Mouse (Mus musculus) E14TG2a.4 (cell line): ENCODE measurements around the gene Fryl.
"Not testable (repeated sequence)": the region's sequence is repeated elsewhere in the genome, so short reads cannot be mapped to it uniquely, and the experiment has no call there.

Experiments
- H3K27me3 ChIP-seq: 2 replicates; pipeline ENCODE4 v1.6.1; 2014; ENCODE audit warnings: low read length, control low read depth; ENCODE audit not compliant: insufficient read depth
- H3K36me3 ChIP-seq: 2 replicates; pipeline ENCODE4 v1.6.1; 2014; ENCODE audit warnings: low read length, control low read depth; ENCODE audit not compliant: insufficient read depth
- H3K4me1 ChIP-seq: replicated peaks from 2 replicates; pipeline ENCODE4 v1.6.1; 2014; ENCODE audit warnings: low read depth, low read length, control low read depth
- H3K4me3 ChIP-seq: replicated peaks from 2 replicates; pipeline ENCODE4 v1.5.1; 2014; ENCODE audit warnings: mild to moderate bottlenecking, low read length
- H3K9me3 ChIP-seq: 2 replicates; pipeline ENCODE4 v1.6.1; 2014; ENCODE audit warnings: low read length, control low read depth
- CTCF ChIP-seq: conservative IDR thresholded peaks from 2 replicates; pipeline ENCODE4 v1.5.1; 2014; ENCODE audit warnings: low read length
- NANOG ChIP-seq: IDR thresholded peaks from 2 replicates; pipeline ENCODE4 v1.6.1; 2014; ENCODE audit warnings: borderline replicate concordance, low read length, mixed read lengths
- POU5F1 ChIP-seq: IDR thresholded peaks from 2 replicates; pipeline ENCODE4 v1.6.1; 2014; ENCODE audit warnings: low read length, borderline replicate concordance

Gene Fryl

GRCm38 (mm10) chr5:73008230-73008629 lies 248.2 kb downstream of the Fryl start:
- not testable (repeated sequence) for H3K4me3 ChIP-seq, H3K9me3 ChIP-seq, H3K36me3 ChIP-seq, H3K4me1 ChIP-seq
- peaks cover 69% of the 10 kb centered on the region for H3K27me3 ChIP-seq
- TF ChIP-seq CTCF, result peak; percentile 47

GRCm38 (mm10) chr5:73007582-73007959 lies 248.8 kb downstream of the Fryl start:
- no peaks in the 10 kb centered on the region for H3K9me3 ChIP-seq

GRCm38 (mm10) chr5:73006784-73007581 lies 249.4 kb downstream of the Fryl start, which contains the start of gene Slc10a4:
TSS of gene Slc10a4 (plus strand) at chr5:73006883.
- Histone ChIP-seq H3K36me3 (no peaks in the 10 kb centered on the region), H3K4me3 (peak within 1 kb of the TSS; percentile 76), H3K27me3 (peaks cover 57% of the 10 kb centered on the region), H3K9me3 (no peaks in the 10 kb centered on the region), H3K4me1 (peaks cover 9% of the 10 kb centered on the region)
- no peak for TF ChIP-seq NANOG
- TF ChIP-seq POU5F1, result no peak
- no peak for TF ChIP-seq CTCF

More at GRCm38 (mm10) chr5:73007582-73007959, 248.8 kb downstream of the Fryl start:
- Histone ChIP-seq H3K27me3 (peaks cover 62% of the 10 kb centered on the region), H3K4me1 (peaks cover 9% of the 10 kb centered on the region), H3K4me3 (peak overlapping the region; percentile 76), H3K36me3 (no peaks in the 10 kb centered on the region)
- TF ChIP-seq CTCF (no peak), NANOG (no peak), POU5F1 (no peak)

- Histone ChIP-seq H3K27me3 (peaks cover 51% of the 10 kb centered on the region), H3K4me3 (no peak overlapping the region), H3K9me3 (no peaks in the 10 kb centered on the region), H3K36me3 (no peaks in the 10 kb centered on the region), H3K4me1 (peaks cover 9% of the 10 kb centered on the region)
- TF ChIP-seq CTCF (no peak), NANOG (no peak), POU5F1 (no peak)
These were observed 252.4 kb downstream of the Fryl start for GRCm38 (mm10) chr5:73004046-73004445.

GRCm38 (mm10) chr5:72998546-72998945 lies 257.9 kb downstream of the Fryl start:
- H3K36me3 ChIP-seq, H3K27me3 ChIP-seq, H3K9me3 ChIP-seq, H3K4me3 ChIP-seq, H3K4me1 ChIP-seq: not testable (repeated sequence)

GRCm38 (mm10) chr5:72995379-72995778 lies 261.0 kb downstream of the Fryl start:
- Histone ChIP-seq H3K4me1 (no peaks in the 10 kb centered on the region), H3K4me3 (no peak overlapping the region), H3K9me3 (no peaks in the 10 kb centered on the region), H3K27me3 (0 out of 2 replicates have a peak, but pooled peaks cover 3% of the 10 kb centered on the region), H3K36me3 (no peaks in the 10 kb centered on the region)
- no peak for TF ChIP-seq NANOG
- no peak for TF ChIP-seq CTCF
- TF ChIP-seq POU5F1, result no peak

- TF ChIP-seq CTCF, result no peak
- TF ChIP-seq POU5F1, result no peak
- TF ChIP-seq NANOG, result no peak
- no peak overlapping the region for H3K4me3 ChIP-seq
These were observed 261.5 kb downstream of the Fryl start for GRCm38 (mm10) chr5:72994928-72995327.

GRCm38 (mm10) chr5:72994424-72994823 lies 262.0 kb downstream of the Fryl start:
- no peaks in the 10 kb centered on the region for H3K9me3 ChIP-seq
- no peaks in the 10 kb centered on the region for H3K4me1 ChIP-seq
- no peaks in the 10 kb centered on the region for H3K36me3 ChIP-seq
- 0 out of 2 replicates have a peak, but pooled peaks cover 3% of the 10 kb centered on the region for H3K27me3 ChIP-seq
- no peak overlapping the region for H3K4me3 ChIP-seq
- TF ChIP-seq POU5F1 (no peak), CTCF (no peak), NANOG (no peak)

More at GRCm38 (mm10) chr5:72994928-72995327, 261.5 kb downstream of the Fryl start:
- Histone ChIP-seq H3K9me3 (no peaks in the 10 kb centered on the region), H3K4me1 (no peaks in the 10 kb centered on the region), H3K27me3 (0 out of 2 replicates have a peak, but pooled peaks cover 3% of the 10 kb centered on the region), H3K36me3 (no peaks in the 10 kb centered on the region)

GRCm38 (mm10) chr5:72992474-72992873 lies 263.9 kb downstream of the Fryl start:
- H3K36me3 ChIP-seq, result no peaks in the 10 kb centered on the region
- TF ChIP-seq NANOG, result no peak
- TF ChIP-seq CTCF, result no peak
- no peak for TF ChIP-seq POU5F1
- 0 out of 2 replicates have a peak, but pooled peaks cover 3% of the 10 kb centered on the region for H3K27me3 ChIP-seq
- no peak overlapping the region for H3K4me3 ChIP-seq
- H3K4me1 ChIP-seq, result no peaks in the 10 kb centered on the region
- H3K9me3 ChIP-seq, result no peaks in the 10 kb centered on the region
